Mouse (Mus musculus): ENCODE measurements around the gene Timm10. TPM values are rescaled to one million over a fixed set of nuclear protein-coding genes. Genes with fewer than 3 reads are reported as not detected.

Gene Timm10
- total RNA-seq (2023), result 4.4 and 4.5 TPM in 2 replicates

GRCm38 (mm10) chr2:84826488-84827282 is at the start of gene Timm10:
TSS of gene Timm10 (plus strand) at chr2:84826997.

GRCm38 (mm10) chr2:84798493-84798921 is 28.3 kb upstream of the Timm10 start, which contains the start of gene Ube2l6:
TSS of gene Ube2l6 (plus strand) at chr2:84798828.

GRCm38 (mm10) chr2:84822552-84822951 is 4.2 kb upstream of the Timm10 start, which contains the start of gene Smtnl1:
TSS of gene Smtnl1 (minus strand) at chr2:84822652.

DNA sequence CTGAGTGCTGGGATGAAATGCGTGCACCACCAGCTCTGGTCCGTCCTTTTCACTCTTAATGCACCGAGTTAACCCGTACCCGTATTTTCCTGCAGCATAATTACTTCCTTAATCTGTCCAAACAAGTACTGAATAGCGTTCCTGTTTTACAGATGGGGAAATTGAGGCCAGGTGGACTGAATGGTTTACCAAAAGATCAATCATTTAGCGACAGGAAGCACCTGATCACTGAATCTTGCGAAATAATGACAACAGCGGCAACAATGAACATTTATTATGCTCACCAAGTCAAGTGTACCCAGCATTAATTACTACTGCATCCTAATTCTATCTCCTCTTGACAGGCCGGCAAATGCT is 11.8 kb downstream of the Timm10 start, which contains the start of gene Slc43a1:
TSS of gene Slc43a1 (plus strand) at position 258 of the 357 bp plus-strand sequence.

Other genes with a start within 250 kb of the Timm10 start
- 6.8 and 9.8 TPM in 2 replicates for gene Ctnnd1, start 176.2 kb upstream of the Timm10 start, total RNA-seq (2023)
- gene Btbd18, start 167.9 kb upstream of the Timm10 start, total RNA-seq (2023), result not detected in 2 replicates
- 31.7 and 39.0 TPM in 2 replicates for gene Selenoh, start 156.2 kb upstream of the Timm10 start, total RNA-seq (2023)
- not detected in 2 replicates for gene Gm28635, start 149.0 kb upstream of the Timm10 start, total RNA-seq (2023)
- 6.2 and 6.5 TPM in 2 replicates for gene Med19, start 148.6 kb upstream of the Timm10 start, total RNA-seq (2023)
- gene Tmx2, start 147.9 kb upstream of the Timm10 start, total RNA-seq (2023), result 14.1 and 17.5 TPM in 2 replicates
- gene Zdhhc5, start 111.8 kb upstream of the Timm10 start, total RNA-seq (2023), result 44.6 and 51.2 TPM in 2 replicates
- 21.5 and 26.7 TPM in 2 replicates for gene Clp1, start 99.6 kb upstream of the Timm10 start, total RNA-seq (2023)
- not detected in 2 replicates for gene Ypel4, start 92.9 kb upstream of the Timm10 start, total RNA-seq (2023)
- not detected in 2 replicates for gene Gm19426, start 83.3 kb upstream of the Timm10 start, total RNA-seq (2023)
- gene Serping1, start 51.6 kb upstream of the Timm10 start, total RNA-seq (2023), result 0.51 TPM in 1 of 2 replicates, not detected in the other
- gene Ube2l6, start 28.2 kb upstream of the Timm10 start, total RNA-seq (2023), result 18.2 and 19.2 TPM in 2 replicates
- gene Smtnl1, start 4.3 kb upstream of the Timm10 start, total RNA-seq (2023), result not detected in 2 replicates
- 1.0 and 2.2 TPM in 2 replicates for gene Slc43a1, start 11.9 kb downstream of the Timm10 start, total RNA-seq (2023)
- gene Rtn4rl2, start 59.7 kb downstream of the Timm10 start, total RNA-seq (2023), result not detected in 2 replicates
- 31.5 and 38.8 TPM in 2 replicates for gene Slc43a3, start 109.6 kb downstream of the Timm10 start, total RNA-seq (2023)
- gene Prg2, start 153.5 kb downstream of the Timm10 start, total RNA-seq (2023), result 23.3 and 29.1 TPM in 2 replicates
- 0.69 and 1.8 TPM in 2 replicates for gene Prg3, start 161.2 kb downstream of the Timm10 start, total RNA-seq (2023)
- gene Ssrp1, start 210.2 kb downstream of the Timm10 start, total RNA-seq (2023), result 74.8 and 88.8 TPM in 2 replicates
- 0.41 TPM in 1 of 2 replicates, not detected in the other for gene P2rx3, start 210.5 kb downstream of the Timm10 start, total RNA-seq (2023)
- 9.2 and 14.0 TPM in 2 replicates for gene Tnks1bp1, start 221.0 kb downstream of the Timm10 start, total RNA-seq (2023)